Mouse (Mus musculus) E14TG2a.4 (cell line): ENCODE results near the gene Efnb1.

Experiments used
- CTCF ChIP-seq: conservative IDR thresholded peaks from 2 replicates; pipeline ENCODE4 v1.5.1; 2014; ENCODE audit warnings: low read length
- NANOG ChIP-seq: IDR thresholded peaks from 2 replicates; pipeline ENCODE4 v1.6.1; 2014; ENCODE audit warnings: borderline replicate concordance, low read length, mixed read lengths
- POU5F1 ChIP-seq: IDR thresholded peaks from 2 replicates; pipeline ENCODE4 v1.6.1; 2014; ENCODE audit warnings: low read length, borderline replicate concordance

DNA sequence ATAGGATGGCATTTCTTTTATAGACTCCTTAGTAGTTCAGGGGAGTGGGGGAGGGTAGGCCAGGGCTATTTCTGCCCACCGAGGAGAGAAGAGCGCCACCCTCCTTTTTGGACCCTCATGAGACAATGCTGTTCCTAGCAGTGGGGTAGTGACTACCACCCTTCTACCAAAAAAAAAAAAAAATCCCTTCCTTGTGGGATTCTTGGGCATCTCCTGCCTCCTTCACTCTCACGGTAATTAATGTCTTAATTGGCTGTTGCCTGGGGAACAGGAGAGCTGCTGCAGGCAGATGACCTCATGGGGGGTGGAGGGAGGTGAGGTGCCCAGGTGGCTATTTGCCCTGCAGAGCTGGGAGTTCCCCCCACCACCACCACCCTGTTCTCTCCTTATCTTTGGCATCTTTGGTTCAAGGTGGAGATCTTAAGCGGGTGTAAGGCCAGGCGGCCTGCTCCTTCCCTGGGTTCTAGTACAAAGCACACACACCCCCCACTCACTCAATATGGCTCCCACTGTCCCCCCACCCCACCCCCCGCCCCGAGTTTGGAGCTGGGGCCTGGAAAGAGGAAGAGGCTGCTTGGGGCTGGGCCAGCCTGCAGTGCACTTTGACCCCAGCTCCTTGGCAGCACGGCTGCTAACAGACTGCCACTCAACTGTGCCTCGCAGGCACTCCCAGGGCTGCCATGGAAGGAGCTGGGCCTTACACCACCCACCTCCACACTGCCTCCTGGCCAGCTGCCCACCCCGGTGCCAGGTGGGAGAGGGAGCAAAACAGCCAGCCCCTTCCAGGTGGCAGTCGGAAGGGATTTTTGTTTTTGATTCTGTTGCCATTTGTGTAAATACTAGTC lies 12.4 kb downstream of the Efnb1 start:
- TF ChIP-seq CTCF (no peak), POU5F1 (no peak), NANOG (no peak)
